Mouse (Mus musculus) cerebellum, adult 2 months (tissue): ENCODE data around the gene Zfp580. TPM values are rescaled to one million over a fixed set of nuclear protein-coding genes. Genes with fewer than 3 reads are reported as not detected.
A peak's percentile ranks its signal among the peaks of the same experiment; 100 is the strongest.
"Not testable (repeated sequence)": the region's sequence is repeated elsewhere in the genome, so short reads cannot be mapped to it uniquely, and the experiment has no call there.

Experiments
- DNase-seq, 2 experiments: peaks; one replicate each; pipeline ENCODE4 v3.0.0; 2021
- H3K27ac ChIP-seq: fragments of 200-500 bp; 2 replicates; pipeline ENCODE4 v1.5.1; 2012; ENCODE audit warnings: low read length, control low read depth, inconsistent platforms; ENCODE audit not compliant: insufficient read depth
- H3K27me3 ChIP-seq: fragments of 200-500 bp; 2 replicates; pipeline ENCODE4 v1.6.1; 2012; ENCODE audit warnings: inconsistent platforms, mild to moderate bottlenecking, low read length, moderate library complexity; ENCODE audit not compliant: control insufficient read depth, insufficient read depth
- H3K4me1 ChIP-seq: fragments of 200-500 bp; 2 replicates; pipeline ENCODE4 v1.6.1; 2011; ENCODE audit warnings: low read length; ENCODE audit not compliant: control insufficient read depth, insufficient read depth
- H3K4me3 ChIP-seq: fragments of 200-500 bp; replicated peaks from 2 replicates; pipeline ENCODE3; 2011; ENCODE audit warnings: mild to moderate bottlenecking, low read depth, low read length, control low read depth; ENCODE audit not compliant: insufficient read depth
- CTCF ChIP-seq: fragments of 200-500 bp; IDR thresholded peaks from 2 replicates; pipeline ENCODE4 v1.5.1; 2011; ENCODE audit warnings: low read depth, mild to moderate bottlenecking, control low read depth, low read length, moderate library complexity, borderline replicate concordance; ENCODE audit not compliant: insufficient read depth
- POLR2A ChIP-seq: fragments of 200-500 bp; IDR thresholded peaks from 2 replicates; pipeline ENCODE4 v1.6.1; 2011; ENCODE audit warnings: low read length, control low read depth, borderline replicate concordance; ENCODE audit not compliant: insufficient read depth
- WGBS: fragments of 180-500 bp; shearing (Covaris S2); methylation state at CpG from one replicate; pipeline ENCODE4 v1.1.7; 2018; 5-methylcytosine and 5-hydroxymethylcytosine counted together
- polyA plus RNA-seq: library from polyadenylated mRNA; depleted of rRNA; stranded (reverse); fragments of >200 nt; gene quantifications from 2 replicates; pipeline ENCODE4 v1.2.3, GENCODE M21; 2012

The Zfp580 gene
- polyA plus RNA-seq, 1 experiment, result 29.7 TPM

DNA sequence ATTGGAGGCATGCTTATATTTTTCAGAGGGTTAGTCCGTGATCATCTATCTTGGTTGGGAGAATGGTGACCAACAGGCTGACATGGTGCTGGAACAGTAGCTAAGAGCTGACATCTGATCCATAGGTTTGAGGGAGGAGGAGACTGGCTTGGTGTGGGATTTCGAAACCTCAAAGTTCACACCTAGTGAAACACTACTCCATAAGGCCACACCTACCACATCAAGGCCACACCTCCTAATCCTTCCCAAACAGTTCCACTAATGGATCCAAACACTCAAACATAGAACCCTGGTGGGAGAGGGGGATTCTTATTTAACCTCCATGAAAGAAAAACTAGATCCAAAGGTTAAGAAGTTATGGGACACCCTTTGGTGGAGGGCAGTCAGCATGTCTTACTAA, 34.4 kb upstream of the Zfp580 start:
- H3K4me1 ChIP-seq, result no peaks in the 10 kb centered on the region
- 96% methylated on average over 2 of the region's 2 CpGs for WGBS
- no peaks in the 10 kb centered on the region for H3K27me3 ChIP-seq
- no peak for TF ChIP-seq CTCF
- no peak for TF ChIP-seq POLR2A
- DNase-seq, result no peak
- H3K27ac ChIP-seq, result no peak overlapping the region
- no peak overlapping the region for H3K4me3 ChIP-seq

GRCm38 (mm10) chr7:5017352-5017751, 34.0 kb upstream of the Zfp580 start:
- DNase-seq, result no peak
- Histone ChIP-seq H3K27ac (no peak overlapping the region), H3K27me3 (no peaks in the 10 kb centered on the region), H3K4me1 (no peaks in the 10 kb centered on the region), H3K4me3 (no peak overlapping the region)
- 87% methylated on average over 16 of the region's 16 CpGs for WGBS
- no peak for TF ChIP-seq POLR2A
- TF ChIP-seq CTCF, result peak; percentile 14; the same call in 1 of the 2 replicates

DNA sequence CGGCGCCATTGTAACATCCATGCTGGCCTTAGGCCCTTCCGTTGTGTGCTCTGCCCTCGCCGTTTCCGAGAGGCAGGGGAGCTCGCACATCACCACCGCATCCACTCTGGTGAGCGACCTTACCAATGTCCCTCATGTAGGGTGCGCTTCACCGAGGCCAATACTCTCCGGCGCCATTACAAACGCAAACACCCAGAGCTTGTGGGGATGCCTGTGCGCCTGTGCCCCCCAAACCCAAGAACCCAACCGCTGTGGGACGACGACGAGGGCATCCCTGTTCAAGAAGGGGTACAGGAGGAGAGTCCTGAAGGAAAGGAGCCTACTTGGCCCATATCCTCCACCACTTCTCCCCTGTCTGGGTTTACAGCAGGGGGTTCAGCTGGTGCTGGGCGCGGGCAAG, 33.4 kb upstream of the Zfp580 start:
- no peak overlapping the region for H3K4me3 ChIP-seq
- DNase-seq, result no peak
- H3K27ac ChIP-seq, result no peak overlapping the region
- no peaks in the 10 kb centered on the region for H3K27me3 ChIP-seq
- no peak for TF ChIP-seq POLR2A
- TF ChIP-seq CTCF, result no peak
- H3K4me1 ChIP-seq, result no peaks in the 10 kb centered on the region
- WGBS, result 98% methylated on average over 21 of the region's 21 CpGs

DNA sequence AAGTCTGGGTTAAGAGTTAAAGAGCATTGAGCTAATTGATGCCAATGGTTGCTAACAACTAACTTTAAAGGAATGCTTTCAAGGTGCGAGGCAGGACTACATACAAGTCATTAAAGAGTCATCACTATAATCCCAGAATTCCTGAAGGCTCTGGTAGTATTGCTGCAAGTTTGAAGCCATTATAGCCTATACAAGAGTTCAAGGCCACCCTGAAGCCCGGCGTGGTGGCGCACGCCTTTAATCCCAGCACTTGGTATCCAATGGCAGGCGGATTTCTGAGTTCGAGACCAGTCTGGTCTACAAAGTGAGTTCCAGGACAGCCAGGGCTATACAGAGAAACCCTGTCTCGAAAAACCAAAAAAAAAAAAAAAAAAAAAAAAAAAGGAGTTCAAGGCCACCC, 31.8 kb upstream of the Zfp580 start:
- H3K4me1 ChIP-seq, H3K4me3 ChIP-seq, DNase-seq, H3K27me3 ChIP-seq, H3K27ac ChIP-seq: not testable (repeated sequence)
- WGBS, result 24% methylated on average over 8 of the region's 8 CpGs

GRCm38 (mm10) chr7:5020000-5020681, 31.2 kb upstream of the Zfp580 start, which contains the start of the genes Zfp865 and Ccdc106:
Gene Zfp865 (plus strand): TSS chr7:5020376.
Gene Ccdc106 (plus strand): TSS chr7:5020553.
- WGBS, result under 1% methylated on average over 49 of the region's 49 CpGs
- DNase-seq, result peak; percentile 98
- Histone ChIP-seq H3K27ac (peak within 1 kb of the TSS; percentile 31; the same call in 1 of the 2 replicates), H3K4me3 (peak within 1 kb of the TSS; percentile 69), H3K4me1 (no peaks in the 10 kb centered on the region), H3K27me3 (no peaks in the 10 kb centered on the region)
- TF ChIP-seq POLR2A, result peak; percentile 50; the same call in 1 of the 2 replicates
- TF ChIP-seq CTCF, result no peak

DNA sequence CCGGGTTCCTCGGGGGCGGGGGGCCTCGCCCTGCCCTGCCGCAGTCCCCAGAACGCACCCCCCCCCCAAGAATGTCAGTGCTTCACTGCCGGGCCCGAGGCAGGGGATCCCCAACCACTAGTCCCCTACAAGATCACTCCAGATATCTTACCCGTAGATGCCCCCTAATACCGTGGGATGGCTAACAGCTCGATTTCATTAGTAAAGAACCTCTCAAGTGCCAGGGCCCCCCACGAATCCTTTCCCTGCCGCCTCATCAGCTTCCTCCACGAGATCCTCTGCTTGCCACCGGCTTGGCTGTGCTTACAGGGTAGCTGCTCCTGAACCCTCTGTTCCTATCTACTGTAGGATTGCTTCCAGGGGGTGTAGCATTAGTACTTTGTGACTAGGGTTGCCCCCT, 30.7 kb upstream of the Zfp580 start:
- TF ChIP-seq CTCF, result no peak
- no peak for TF ChIP-seq POLR2A
- WGBS, result under 1% methylated on average over 15 of the region's 15 CpGs
- Histone ChIP-seq H3K4me3 (peak overlapping the region; percentile 69), H3K27me3 (no peaks in the 10 kb centered on the region), H3K27ac (peak overlapping the region; percentile 31; the same call in 1 of the 2 replicates), H3K4me1 (no peaks in the 10 kb centered on the region)
- DNase-seq, result no peak

- Histone ChIP-seq H3K27me3 (no peaks in the 10 kb centered on the region), H3K4me3 (peak overlapping the region; percentile 69), H3K4me1 (no peaks in the 10 kb centered on the region), H3K27ac (no peak overlapping the region)
- no peak for TF ChIP-seq POLR2A
- no peak for TF ChIP-seq CTCF
- DNase-seq, result no peak
- WGBS, result 42% methylated on average over 5 of the region's 5 CpGs
These were observed 30.1 kb upstream of the Zfp580 start for GRCm38 (mm10) chr7:5021197-5021596.

- Histone ChIP-seq H3K27ac (no peak overlapping the region), H3K4me1 (no peaks in the 10 kb centered on the region), H3K27me3 (no peaks in the 10 kb centered on the region), H3K4me3 (no peak overlapping the region)
- 96% methylated on average over 22 of the region's 22 CpGs for WGBS
- TF ChIP-seq POLR2A, result no peak
- no peak for TF ChIP-seq CTCF
- no peak for DNase-seq
These were observed 21.8 kb upstream of the Zfp580 start for GRCm38 (mm10) chr7:5029543-5029942.

- no peaks in the 10 kb centered on the region for H3K27me3 ChIP-seq
- WGBS, result 92% methylated on average over 21 of the region's 21 CpGs
These were observed 21.4 kb upstream of the Zfp580 start for GRCm38 (mm10) chr7:5029946-5030345.

More at GRCm38 (mm10) chr7:5029946-5030345, 21.4 kb upstream of the Zfp580 start:
- no peak for DNase-seq
- Histone ChIP-seq H3K27ac (no peak overlapping the region), H3K4me1 (no peaks in the 10 kb centered on the region), H3K4me3 (no peak overlapping the region)
- TF ChIP-seq POLR2A (no peak), CTCF (no peak)
